Mouse (Mus musculus): ENCODE measurements around the gene Tmcc2.

The Tmcc2 gene

DNA sequence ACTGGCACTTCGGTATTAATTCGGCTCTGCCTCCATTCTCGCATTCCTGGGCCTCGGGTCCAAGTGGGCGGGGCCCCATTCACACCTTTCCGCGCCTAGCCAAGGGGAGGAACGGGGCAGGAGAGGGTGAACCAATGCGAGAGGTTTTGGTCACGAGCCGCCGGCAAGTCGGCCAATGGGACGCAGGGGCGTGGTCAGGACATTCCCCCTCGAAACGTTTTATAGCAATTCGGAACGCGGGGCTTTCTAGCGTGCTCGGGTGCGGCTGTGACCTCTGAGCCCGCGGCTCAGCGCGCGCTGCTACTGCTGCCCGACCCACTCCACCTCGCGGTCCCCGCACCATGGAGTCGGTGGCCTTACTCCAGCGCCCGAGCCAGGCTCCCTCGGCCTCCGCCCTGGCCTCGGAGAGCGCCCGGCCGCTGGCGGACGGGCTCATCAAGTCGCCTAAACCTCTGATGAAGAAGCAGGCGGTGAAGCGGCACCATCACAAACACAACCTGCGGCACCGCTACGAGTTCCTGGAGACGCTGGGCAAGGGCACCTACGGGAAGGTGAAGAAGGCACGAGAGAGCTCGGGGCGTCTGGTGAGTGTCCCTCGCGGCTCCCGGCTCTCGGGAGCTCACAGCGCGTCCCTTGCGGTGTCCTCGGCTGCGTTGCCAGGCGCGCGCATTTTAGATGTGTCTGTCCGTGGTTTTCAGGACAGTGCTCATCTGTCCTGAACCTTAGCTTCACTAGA, 75.0 kb downstream of the Tmcc2 start, which contains the start of gene Nuak2:
Gene Nuak2, plus strand, starts transcription at position 238 of the 736 bp plus-strand sequence.
- peak; percentile 82 for DNase-seq (ENCODE audit: low read depth, low spot score)

DNA sequence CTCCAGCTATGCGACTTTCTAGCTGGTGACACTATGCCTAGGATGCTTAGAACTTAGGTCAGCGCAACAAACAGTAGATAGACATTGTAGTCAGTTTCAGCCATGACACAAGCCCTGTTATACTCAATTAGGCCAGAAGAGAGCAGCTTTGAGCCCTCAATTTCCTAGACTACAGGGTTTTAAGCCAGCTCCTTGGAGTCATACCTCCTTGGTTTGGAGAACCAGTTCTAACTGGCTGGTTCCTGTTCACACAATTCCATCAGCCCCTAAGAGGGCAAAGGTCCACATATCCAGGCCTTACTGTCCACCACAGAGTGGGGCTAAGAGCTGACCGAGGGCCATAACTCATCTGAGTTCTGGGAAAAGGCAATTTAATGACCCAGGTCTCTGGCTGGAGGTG, 78.4 kb downstream of the Tmcc2 start:
- no peak for DNase-seq (ENCODE audit: low read depth, low spot score)

- DNase-seq (ENCODE audit: low read depth, low spot score) = no peak
Observed at GRCm38 (mm10) chr1:132312043-132312442, 79.0 kb downstream of the Tmcc2 start.

GRCm38 (mm10) chr1:132311174-132311859, 79.8 kb downstream of the Tmcc2 start:
- no peak for DNase-seq (ENCODE audit: low read depth, low spot score)

DNA sequence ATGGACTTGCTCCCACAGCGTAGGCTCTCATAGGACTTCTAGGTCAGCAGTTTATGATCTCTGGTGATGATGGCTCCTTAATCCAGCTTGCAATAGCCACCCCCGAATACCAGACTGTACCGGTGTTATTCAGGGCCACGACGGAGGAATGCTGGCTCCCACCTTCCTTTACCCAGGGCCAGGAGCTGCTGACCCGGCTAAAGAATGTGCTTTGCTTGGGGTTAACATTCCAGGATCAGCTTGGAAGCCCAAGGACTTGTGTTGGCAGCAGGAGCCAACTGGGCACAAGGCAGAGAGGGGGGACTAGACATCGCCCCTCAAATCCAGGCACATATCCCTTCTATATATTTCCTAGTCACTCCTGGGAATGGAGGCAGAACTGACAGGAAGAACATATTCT, 80.3 kb downstream of the Tmcc2 start:
- no peak for DNase-seq (ENCODE audit: low read depth, low spot score)

DNA sequence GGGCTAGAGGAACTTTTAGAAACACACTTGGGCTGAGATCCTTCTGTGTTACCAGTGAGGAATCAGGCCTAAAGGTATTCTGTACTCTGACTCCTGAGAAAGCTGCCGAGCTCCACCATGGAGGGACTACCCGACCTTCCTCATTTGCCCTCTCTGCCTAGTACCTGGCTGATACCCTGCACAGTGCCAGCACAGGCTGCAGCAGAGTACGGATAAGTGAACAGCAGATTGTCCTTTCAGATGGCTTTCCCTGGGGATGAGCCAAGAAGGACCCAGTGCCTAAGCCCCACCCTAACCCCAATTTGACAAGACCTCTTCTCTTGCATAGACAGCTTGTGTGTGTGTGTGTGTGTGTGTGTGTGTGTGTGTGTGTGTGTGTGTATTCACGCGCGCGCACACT, 82.4 kb downstream of the Tmcc2 start:
- no peak for DNase-seq (ENCODE audit: low read depth, low spot score)

GRCm38 (mm10) chr1:132307962-132308361, 83.1 kb downstream of the Tmcc2 start:
- DNase-seq (ENCODE audit: low read depth, low spot score) = no peak

GRCm38 (mm10) chr1:132306808-132307207, 84.3 kb downstream of the Tmcc2 start:
- DNase-seq (ENCODE audit: low read depth, low spot score) = no peak

Measured in WW6 (cell line).